Mouse (Mus musculus) ES-E14 (cell line): ENCODE results near the gene Tmco4. TPM values are rescaled to one million over a fixed set of nuclear protein-coding genes. Genes with fewer than 3 reads are reported as not detected.

Experiments
- DNase-seq: peaks from one replicate; pipeline ENCODE4 v3.0.0-alpha.2; 2013; ENCODE audit warnings: low read depth, low spot score
- H3K27ac ChIP-seq: 2 replicates; pipeline ENCODE4 v1.5.1; 2012; ENCODE audit warnings: low read depth, mild to moderate bottlenecking, low read length, moderate library complexity, mixed read lengths; ENCODE audit not compliant: poor library complexity, insufficient read depth, severe bottlenecking
- H3K36me3 ChIP-seq: 2 replicates; pipeline ENCODE4 v1.6.1; 2012; ENCODE audit warnings: mild to moderate bottlenecking, low read length, moderate library complexity, mixed read lengths; ENCODE audit not compliant: control insufficient read depth, poor library complexity, insufficient read depth, severe bottlenecking
- H3K4me1 ChIP-seq, 2 experiments: fragments of 150-350 bp in 1 of 2; sonication (generic) in 1 of 2; 2 replicates each; pipeline ENCODE4 v1.6.1; 2012; ENCODE audit warnings: low read length in 2 of 2, mild to moderate bottlenecking in 1 of 2, mixed read lengths in 1 of 2; ENCODE audit not compliant: control insufficient read depth in 2 of 2, insufficient read depth in 2 of 2, poor library complexity in 1 of 2
- H3K4me3 ChIP-seq, 2 experiments: fragments of 150-350 bp in 1 of 2; sonication (generic) in 1 of 2; 2 replicates each; pipeline ENCODE4 v1.5.1; 2012; ENCODE audit warnings: low read length in 2 of 2, low read depth in 1 of 2, mild to moderate bottlenecking in 1 of 2, mixed read lengths in 1 of 2; ENCODE audit not compliant: insufficient read depth in 1 of 2, poor library complexity in 1 of 2, severe bottlenecking in 1 of 2
- H3K9ac ChIP-seq: 2 replicates; pipeline ENCODE4 v1.6.1; 2012; ENCODE audit warnings: low read depth, mild to moderate bottlenecking, low read length, mixed read lengths; ENCODE audit not compliant: poor library complexity, insufficient read depth, severe bottlenecking
- H3K9me3 ChIP-seq: fragments of 150-350 bp; sonication (generic); 2 replicates; pipeline ENCODE4 v1.6.1; 2012; ENCODE audit warnings: low read depth, mild to moderate bottlenecking, low read length; ENCODE audit not compliant: control insufficient read depth, insufficient read depth
- CHD2 ChIP-seq: IDR thresholded peaks from 2 replicates; pipeline ENCODE4 v1.6.1; 2014; ENCODE audit warnings: mild to moderate bottlenecking, low read depth, low read length, inconsistent platforms
- HCFC1 ChIP-seq: IDR thresholded peaks from 2 replicates; pipeline ENCODE4 v1.6.1; 2012; ENCODE audit warnings: low read length, inconsistent platforms, borderline replicate concordance; ENCODE audit not compliant: insufficient read depth
- MAFK ChIP-seq: IDR thresholded peaks from 2 replicates; pipeline ENCODE4 v1.6.1; 2014; ENCODE audit warnings: mild to moderate bottlenecking, low read depth, low read length, inconsistent platforms; ENCODE audit not compliant: insufficient read depth
- ZC3H11A ChIP-seq: IDR thresholded peaks from 2 replicates; pipeline ENCODE4 v1.6.1; 2012; ENCODE audit warnings: low read depth, mild to moderate bottlenecking, inconsistent platforms, low read length, borderline replicate concordance
- ZNF384 ChIP-seq: IDR thresholded peaks from 2 replicates; pipeline ENCODE4 v1.6.1; 2012; ENCODE audit warnings: low read depth, low read length, inconsistent platforms
- in situ Hi-C, 2 experiments: fragments of 600-800 bp; cut with MboI; formaldehyde crosslinking; loops; one replicate each; pipeline ENCODE4 v1.15.1; 2025; ENCODE audit warnings: low sequenced_read_pairs in 2 of 2, inconsistent platforms in 1 of 2; ENCODE audit not compliant: unreplicated experiment in 2 of 2
- total RNA-seq: library from RNA; depleted of rRNA; stranded (reverse); fragments of 300-350 nt; gene quantifications from 2 replicates; pipeline ENCODE4 v1.2.3, GENCODE M21; 2012

The Tmco4 gene
- total RNA-seq, 1 experiment: 4.7 TPM

DNA sequence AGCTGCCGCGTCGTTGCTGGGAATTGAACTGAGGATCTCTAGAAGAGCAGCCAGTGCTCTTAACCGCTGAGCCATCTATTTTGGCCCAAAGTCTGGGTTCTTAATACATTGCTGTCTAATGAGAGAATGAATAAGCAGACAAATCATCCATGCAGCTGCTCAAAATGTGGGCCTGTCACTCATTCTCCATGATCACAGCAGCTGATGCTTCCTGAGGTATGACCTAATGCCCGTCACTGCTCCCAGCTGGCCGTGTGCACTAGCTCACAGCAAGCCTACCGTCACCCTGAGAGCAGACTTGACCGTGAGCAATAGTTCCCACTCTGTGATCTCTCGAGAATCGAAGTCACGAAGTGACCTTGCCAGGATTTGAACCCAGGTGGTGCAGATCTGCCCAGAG, 106.8 kb downstream of the Tmco4 start:
- Histone ChIP-seq H3K9me3 (no peaks in the 10 kb centered on the region), H3K27ac (no peak overlapping the region), H3K4me1 (no peaks in the 10 kb centered on the region; a peak in 2 of 4 replicates), H3K9ac (no peak overlapping the region), H3K36me3 (no peaks in the 10 kb centered on the region), H3K4me3 (no peak overlapping the region)
- in situ Hi-C loops: loop anchor here in 1 of 2 experiments (25.0 kb wide), 1 partner anchor 208 kb away; no protein-coding TSS in a partner anchor
- TF ChIP-seq ZNF384 (no peak), CHD2 (no peak), MAFK (no peak), HCFC1 (no peak), ZC3H11A (no peak)
- DNase-seq: no peak

DNA sequence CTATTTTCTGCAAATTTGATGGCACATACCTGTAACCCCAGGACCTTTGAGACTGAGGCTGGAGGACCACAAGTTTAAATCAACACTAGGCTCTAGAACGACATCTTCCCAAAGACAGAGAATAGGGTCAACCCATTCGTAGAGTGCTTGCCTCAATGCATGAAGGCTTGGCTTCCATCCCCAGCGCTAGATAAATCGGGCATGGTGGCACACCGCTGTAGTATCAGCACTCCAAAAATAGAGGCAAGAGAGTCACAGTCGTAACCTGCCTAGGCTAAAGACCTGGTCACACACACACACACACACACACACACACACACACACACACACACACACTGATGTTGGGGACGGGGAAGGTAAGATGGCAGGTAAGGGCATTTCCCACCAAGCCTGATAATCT, 107.6 kb downstream of the Tmco4 start:
- Histone ChIP-seq H3K4me3 (no peak overlapping the region), H3K36me3 (no peaks in the 10 kb centered on the region), H3K9ac (no peak overlapping the region), H3K9me3 (no peaks in the 10 kb centered on the region), H3K4me1 (no peaks in the 10 kb centered on the region; a peak in 1 of 4 replicates), H3K27ac (no peak overlapping the region)
- in situ Hi-C loops: loop anchor here in 1 of 2 experiments (25.0 kb wide), 1 partner anchor 207 kb away; no protein-coding TSS in a partner anchor
- TF ChIP-seq HCFC1 (no peak), MAFK (no peak), ZC3H11A (no peak), ZNF384 (no peak), CHD2 (no peak)
- no peak for DNase-seq

DNA sequence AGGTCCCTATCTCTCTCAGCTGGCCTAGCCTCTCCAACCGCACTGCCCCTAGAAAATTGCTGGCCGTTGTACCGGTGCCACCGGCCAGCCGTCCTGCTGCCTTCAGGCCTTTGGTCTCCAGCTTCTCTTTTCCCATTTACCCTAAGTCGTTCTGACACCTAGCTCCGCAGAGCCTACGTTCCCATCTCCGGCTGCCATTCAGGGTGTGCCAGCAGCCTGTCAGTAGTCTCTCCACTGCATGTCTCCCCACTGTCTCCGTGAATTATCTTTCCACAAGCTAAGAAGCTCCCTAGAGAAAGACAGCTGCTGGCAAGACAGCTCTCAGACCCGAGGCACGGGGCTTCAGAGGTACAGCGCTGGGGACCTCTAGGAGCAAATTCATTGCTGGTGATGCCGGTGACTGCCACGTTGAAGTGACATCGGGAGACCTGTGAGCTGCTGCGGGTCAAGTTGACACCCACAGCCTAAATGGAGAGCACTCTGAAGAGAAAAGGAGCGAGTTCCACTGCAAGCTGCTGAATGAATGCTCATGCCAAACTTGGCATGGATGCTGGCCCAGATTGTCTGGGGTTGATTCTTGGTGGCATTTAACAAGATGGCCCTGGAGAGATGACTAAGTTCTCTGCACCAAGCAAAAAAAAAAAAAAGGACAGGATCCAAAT, 108.7 kb downstream of the Tmco4 start:
- no peak for DNase-seq
- Histone ChIP-seq H3K4me1 (no peaks in the 10 kb centered on the region; a peak in 1 of 4 replicates), H3K4me3 (no peak overlapping the region), H3K9me3 (no peaks in the 10 kb centered on the region), H3K9ac (no peak overlapping the region), H3K36me3 (no peaks in the 10 kb centered on the region), H3K27ac (no peak overlapping the region)
- no peak for TF ChIP-seq MAFK
- no peak for TF ChIP-seq ZC3H11A
- no peak for TF ChIP-seq HCFC1
- no peak for TF ChIP-seq ZNF384
- no peak for TF ChIP-seq CHD2
- in situ Hi-C loops: loop anchor here in 1 of 2 experiments (25.0 kb wide), 1 partner anchor 206 kb away; no protein-coding TSS in a partner anchor

DNA sequence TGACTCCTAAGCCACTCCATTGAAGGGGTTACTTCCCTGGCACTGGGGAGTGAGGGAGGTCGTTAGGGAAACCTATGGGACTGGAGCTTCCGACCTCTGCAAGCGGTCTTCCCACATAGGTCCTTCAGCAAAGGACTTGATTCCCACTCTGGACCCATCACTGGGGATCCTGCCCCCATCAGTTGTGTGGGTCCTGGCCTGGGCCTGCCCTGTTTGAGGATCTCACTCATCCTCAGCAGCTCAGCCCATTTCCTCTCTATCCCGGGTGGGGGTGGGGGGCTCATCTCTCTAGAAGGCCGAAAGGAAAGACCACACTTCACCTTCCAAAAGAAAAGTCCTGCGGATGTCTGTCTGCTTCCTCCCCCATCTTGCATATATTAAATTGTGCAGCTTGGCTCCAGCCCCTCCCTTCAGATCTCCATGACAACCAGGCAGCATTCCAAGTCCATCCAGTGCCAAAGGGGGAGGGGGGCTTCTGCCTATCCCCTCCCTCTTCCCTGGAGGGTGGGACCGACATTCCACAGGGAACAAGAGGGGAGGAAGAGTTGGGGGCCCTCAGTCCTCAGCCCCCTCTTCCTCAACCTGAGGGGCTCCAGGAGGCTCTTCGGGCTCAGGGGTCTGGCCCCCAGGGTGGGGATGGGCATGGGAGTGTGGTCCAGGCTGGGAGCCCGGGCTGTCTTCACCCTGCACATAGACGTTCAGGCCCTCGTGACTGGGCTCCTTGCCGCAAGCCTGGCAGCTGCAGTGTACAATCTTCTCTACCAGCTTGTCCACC, 110.3 kb downstream of the Tmco4 start:
- in situ Hi-C loops: loop anchor here in 1 of 2 experiments (25.0 kb wide), 1 partner anchor 204 kb away; no protein-coding TSS in a partner anchor
- DNase-seq: no peak
- Histone ChIP-seq H3K27ac (no peak overlapping the region), H3K36me3 (no peaks in the 10 kb centered on the region), H3K9ac (no peak overlapping the region), H3K4me3 (no peak overlapping the region), H3K9me3 (no peaks in the 10 kb centered on the region), H3K4me1 (no peaks in the 10 kb centered on the region; a peak in 1 of 4 replicates)
- no peak for TF ChIP-seq HCFC1
- TF ChIP-seq MAFK: no peak
- TF ChIP-seq ZNF384: no peak
- no peak for TF ChIP-seq CHD2
- TF ChIP-seq ZC3H11A: no peak
